Mouse (Mus musculus): ENCODE measurements around the gene Rps19bp1. TPM values are rescaled to one million over a fixed set of nuclear protein-coding genes. Genes with fewer than 3 reads are reported as not detected.

The Rps19bp1 gene
- polyA plus RNA-seq, 1 experiment from 2014 or later: 33.8 TPM

- Histone ChIP-seq H3K4me1 (replicated peaks) (peaks cover 19% of the 10 kb centered on the region), H3K9me3 (replicated peaks) (no peaks in the 10 kb centered on the region), H3K4me2 (peak overlapping the region; percentile 81), H3K4me3 (no peak overlapping the region), H3K27me3 (no peaks in the 10 kb centered on the region), H3K9ac (0 out of 2 replicates have a peak overlapping the region, but pooled peaks have one; percentile 50), H3K27ac (peak overlapping the region; percentile 69), H3K36me3 (peaks cover 24% of the 10 kb centered on the region)
- WGBS: 59% methylated on average over 4 of the region's 4 CpGs
- ATAC-seq (replicated peaks; ENCODE audit: insufficient number of reproducible peaks, insufficient read depth, low FRiP score, low read depth): no peak
Measured at GRCm38 (mm10) chr15:80233053-80233452, 31.1 kb downstream of the Rps19bp1 start.

DNA sequence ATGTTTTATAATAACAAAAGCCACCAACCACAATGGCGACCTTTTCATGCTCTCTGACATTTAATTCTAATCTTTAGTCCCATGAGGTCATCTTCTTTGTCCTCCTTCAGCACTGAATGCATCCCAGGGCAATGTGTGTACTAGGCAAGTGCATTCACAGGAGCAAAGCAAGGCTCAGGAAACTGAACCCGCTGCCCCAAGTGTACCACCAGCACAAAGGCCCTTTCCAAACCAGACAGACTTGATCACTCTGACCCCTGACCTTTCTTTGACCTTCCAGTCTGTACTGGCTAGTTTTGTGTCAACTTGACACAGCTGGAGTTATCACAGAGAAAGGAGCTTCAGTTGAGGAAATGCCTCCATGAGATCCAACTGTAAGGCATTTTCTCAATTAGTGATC is 31.8 kb downstream of the Rps19bp1 start:
- Histone ChIP-seq H3K4me1 (replicated peaks) (peaks cover 19% of the 10 kb centered on the region), H3K9me3 (replicated peaks) (no peaks in the 10 kb centered on the region), H3K27me3 (no peaks in the 10 kb centered on the region), H3K4me2 (no peak overlapping the region), H3K4me3 (no peak overlapping the region), H3K9ac (no peak overlapping the region), H3K27ac (no peak overlapping the region), H3K36me3 (peaks cover 18% of the 10 kb centered on the region)
- 75% methylated on average over 2 of the region's 2 CpGs for WGBS
- ATAC-seq (replicated peaks; ENCODE audit: insufficient number of reproducible peaks, insufficient read depth, low FRiP score, low read depth): no peak

- no peak overlapping the region for H3K4me2 ChIP-seq
- no peaks in the 10 kb centered on the region for H3K27me3 ChIP-seq
- no peaks in the 10 kb centered on the region for H3K36me3 ChIP-seq
- no peak overlapping the region for H3K27ac ChIP-seq
- H3K9me3 ChIP-seq (replicated peaks): no peaks in the 10 kb centered on the region
- ATAC-seq (replicated peaks; ENCODE audit: insufficient number of reproducible peaks, insufficient read depth, low FRiP score, low read depth): no peak
- no peak overlapping the region for H3K4me3 ChIP-seq
- WGBS: 74% methylated on average over 17 of the region's 17 CpGs
- no peak overlapping the region for H3K9ac ChIP-seq
- peaks cover 9% of the 10 kb centered on the region for H3K4me1 ChIP-seq (replicated peaks)
Measured at GRCm38 (mm10) chr15:80228071-80228800, 35.9 kb downstream of the Rps19bp1 start.

DNA sequence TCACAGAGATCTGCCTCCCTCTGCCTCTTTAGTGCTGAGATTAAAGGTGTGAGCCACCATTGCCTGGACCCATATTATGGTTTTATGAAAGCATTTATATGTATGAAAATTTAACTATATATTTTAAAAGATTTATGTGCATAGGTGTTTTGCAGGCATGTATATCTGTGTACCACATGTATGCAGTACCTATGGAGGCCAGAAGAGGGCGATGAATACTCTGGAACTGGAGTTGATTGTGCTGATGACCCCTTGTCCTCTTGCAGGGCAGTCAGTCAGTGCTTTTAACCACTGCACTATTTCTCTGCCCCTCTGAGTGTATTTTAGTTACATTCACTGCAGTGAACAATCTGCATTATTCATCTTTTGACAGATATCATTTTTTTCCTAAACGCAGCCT is 38.3 kb downstream of the Rps19bp1 start:
- no peak for ATAC-seq (replicated peaks; ENCODE audit: insufficient number of reproducible peaks, insufficient read depth, low FRiP score, low read depth)
- no peak overlapping the region for H3K4me2 ChIP-seq
- H3K27me3 ChIP-seq: no peaks in the 10 kb centered on the region
- H3K9me3 ChIP-seq (replicated peaks): no peaks in the 10 kb centered on the region
- H3K4me3 ChIP-seq: no peak overlapping the region
- H3K4me1 ChIP-seq (replicated peaks): peaks cover 10% of the 10 kb centered on the region; the same call in 1 of the 2 replicates
- 44% methylated on average over 2 of the region's 2 CpGs for WGBS
- H3K9ac ChIP-seq: no peak overlapping the region
- H3K27ac ChIP-seq: no peak overlapping the region
- no peaks in the 10 kb centered on the region for H3K36me3 ChIP-seq

GRCm38 (mm10) chr15:80225208-80225607 is 38.9 kb downstream of the Rps19bp1 start:
- H3K9me3 ChIP-seq (replicated peaks): no peaks in the 10 kb centered on the region
- ATAC-seq (replicated peaks; ENCODE audit: insufficient number of reproducible peaks, insufficient read depth, low FRiP score, low read depth): peak; percentile 55; the same call in 1 of the 2 replicates
- H3K4me2 ChIP-seq: no peak overlapping the region
- WGBS: 24% methylated on average over 9 of the region's 9 CpGs
- no peaks in the 10 kb centered on the region for H3K27me3 ChIP-seq
- H3K36me3 ChIP-seq: no peaks in the 10 kb centered on the region
- no peak overlapping the region for H3K27ac ChIP-seq
- H3K9ac ChIP-seq: no peak overlapping the region
- H3K4me1 ChIP-seq (replicated peaks): peaks cover 10% of the 10 kb centered on the region; the same call in 1 of the 2 replicates
- no peak overlapping the region for H3K4me3 ChIP-seq

GRCm38 (mm10) chr15:80223751-80224150 is 40.4 kb downstream of the Rps19bp1 start:
- Histone ChIP-seq H3K4me1 (replicated peaks) (peaks cover 18% of the 10 kb centered on the region), H3K36me3 (no peaks in the 10 kb centered on the region), H3K4me2 (no peak overlapping the region), H3K9ac (no peak overlapping the region), H3K4me3 (no peak overlapping the region), H3K9me3 (replicated peaks) (no peaks in the 10 kb centered on the region), H3K27me3 (no peaks in the 10 kb centered on the region), H3K27ac (0 out of 2 replicates have a peak overlapping the region, but pooled peaks have one; percentile 29)
- WGBS: 57% methylated on average over 7 of the region's 7 CpGs
- no peak for ATAC-seq (replicated peaks; ENCODE audit: insufficient number of reproducible peaks, insufficient read depth, low FRiP score, low read depth)

GRCm38 (mm10) chr15:80221031-80221430 is 43.1 kb downstream of the Rps19bp1 start:
- Histone ChIP-seq H3K4me3 (no peak overlapping the region), H3K27ac (no peak overlapping the region), H3K4me1 (replicated peaks) (peaks cover 20% of the 10 kb centered on the region), H3K36me3 (no peaks in the 10 kb centered on the region), H3K9ac (no peak overlapping the region), H3K27me3 (no peaks in the 10 kb centered on the region), H3K9me3 (replicated peaks) (no peaks in the 10 kb centered on the region), H3K4me2 (no peak overlapping the region)
- no peak for ATAC-seq (replicated peaks; ENCODE audit: insufficient number of reproducible peaks, insufficient read depth, low FRiP score, low read depth)
- WGBS: 66% methylated on average over 8 of the region's 8 CpGs

DNA sequence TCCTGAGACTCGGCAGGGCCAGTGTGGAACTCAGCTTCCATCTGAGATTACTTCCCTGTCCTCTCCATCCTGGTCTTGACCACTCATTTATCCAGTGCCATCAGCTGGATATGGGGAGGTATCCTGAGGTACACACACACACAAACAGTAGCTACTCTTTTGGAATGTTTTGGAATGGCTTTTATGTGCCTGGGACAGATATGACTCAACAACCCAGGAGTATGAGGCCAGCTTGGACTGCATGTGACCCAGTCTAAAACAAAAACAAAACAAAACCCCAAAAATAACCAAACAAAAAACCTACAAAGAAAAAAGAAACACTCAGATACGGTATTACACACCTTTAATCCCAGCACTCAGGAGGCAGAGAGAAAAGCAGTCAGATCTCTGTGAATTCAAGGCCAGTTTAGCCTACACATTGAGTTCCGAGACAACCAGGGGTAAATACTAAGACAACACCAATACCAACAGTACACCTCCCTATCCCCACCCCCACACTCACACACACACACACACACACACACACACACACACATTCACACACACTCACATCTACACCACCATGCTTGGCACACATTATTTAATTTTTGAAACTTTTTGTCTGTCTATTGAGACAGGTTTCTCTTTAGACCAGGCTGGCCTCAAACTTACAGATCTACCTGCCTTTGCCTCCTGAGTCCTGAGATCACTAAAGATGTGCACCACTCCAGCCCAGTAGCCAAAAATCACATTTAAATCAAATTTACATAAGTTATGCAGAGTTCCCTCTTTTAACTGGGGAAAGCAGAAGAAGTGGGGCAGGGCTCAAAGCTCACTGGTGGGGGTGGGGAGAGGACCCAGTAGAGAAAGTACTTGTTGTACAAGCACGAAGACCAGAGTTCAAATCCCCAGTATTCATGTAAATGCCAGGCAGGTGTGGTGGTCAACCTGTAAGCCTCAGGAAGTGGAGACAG is 44.1 kb downstream of the Rps19bp1 start:
- peak overlapping the region; percentile 44 for H3K4me2 ChIP-seq
- no peak overlapping the region for H3K9ac ChIP-seq
- no peaks in the 10 kb centered on the region for H3K36me3 ChIP-seq
- WGBS: 53% methylated on average over 4 of the region's 4 CpGs
- peaks cover 20% of the 10 kb centered on the region for H3K4me1 ChIP-seq (replicated peaks)
- H3K27ac ChIP-seq: no peak overlapping the region
- no peaks in the 10 kb centered on the region for H3K27me3 ChIP-seq
- H3K4me3 ChIP-seq: no peak overlapping the region
- no peaks in the 10 kb centered on the region for H3K9me3 ChIP-seq (replicated peaks)
- ATAC-seq (replicated peaks; ENCODE audit: insufficient number of reproducible peaks, insufficient read depth, low FRiP score, low read depth): no peak

DNA sequence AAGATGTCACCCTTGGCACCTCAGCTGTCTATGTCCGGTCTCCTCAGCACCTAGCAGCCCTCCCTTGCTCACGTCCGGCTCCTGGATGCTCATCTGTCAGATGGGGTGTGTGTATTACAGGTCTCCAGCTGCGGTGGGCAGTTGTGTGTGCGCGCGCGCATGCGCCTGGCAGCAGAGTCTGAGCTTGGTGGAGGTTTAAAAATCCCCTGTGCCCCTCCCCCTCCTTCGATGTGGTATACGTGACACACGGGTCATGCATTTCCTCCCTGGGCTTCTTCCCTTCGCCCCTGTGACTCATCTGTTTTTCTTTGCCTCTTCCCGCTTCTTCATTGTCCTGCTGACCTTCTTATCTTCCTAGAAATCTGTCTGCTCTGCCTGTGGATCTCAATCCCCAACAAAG is 44.9 kb downstream of the Rps19bp1 start:
- peak; percentile 53; the same call in 1 of the 2 replicates for ATAC-seq (replicated peaks; ENCODE audit: insufficient number of reproducible peaks, insufficient read depth, low FRiP score, low read depth)
- no peaks in the 10 kb centered on the region for H3K9me3 ChIP-seq (replicated peaks)
- no peaks in the 10 kb centered on the region for H3K36me3 ChIP-seq
- H3K27ac ChIP-seq: no peak overlapping the region
- no peaks in the 10 kb centered on the region for H3K27me3 ChIP-seq
- no peak overlapping the region for H3K9ac ChIP-seq
- 25% methylated on average over 14 of the region's 14 CpGs for WGBS
- H3K4me3 ChIP-seq: no peak overlapping the region
- peak overlapping the region; percentile 44 for H3K4me2 ChIP-seq
- peaks cover 20% of the 10 kb centered on the region for H3K4me1 ChIP-seq (replicated peaks)

DNA sequence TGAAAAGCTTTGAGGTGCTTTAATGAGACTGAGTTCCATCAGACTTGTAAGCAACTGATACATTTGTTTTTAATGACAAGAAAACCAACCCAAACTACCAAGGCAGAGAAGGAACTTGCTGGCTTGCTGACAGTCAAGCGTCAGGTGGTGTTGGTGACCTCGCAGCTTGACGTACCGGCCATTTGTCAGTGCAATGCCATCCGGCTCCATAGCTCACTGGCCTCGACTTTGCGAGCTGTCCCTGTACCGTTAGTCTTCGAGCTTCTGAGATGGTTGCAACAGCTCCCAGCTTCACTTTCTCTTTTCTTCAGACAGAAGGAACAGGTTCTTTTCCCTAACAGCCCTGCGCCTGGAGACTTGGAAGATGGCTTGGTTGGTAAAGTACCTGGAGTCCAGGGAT is 46.6 kb downstream of the Rps19bp1 start:
- no peak for ATAC-seq (replicated peaks; ENCODE audit: insufficient number of reproducible peaks, insufficient read depth, low FRiP score, low read depth)
- no peak overlapping the region for H3K4me3 ChIP-seq
- no peak overlapping the region for H3K27ac ChIP-seq
- no peak overlapping the region for H3K4me2 ChIP-seq
- no peaks in the 10 kb centered on the region for H3K36me3 ChIP-seq
- WGBS: 81% methylated on average over 10 of the region's 10 CpGs
- H3K9ac ChIP-seq: no peak overlapping the region
- H3K27me3 ChIP-seq: no peaks in the 10 kb centered on the region
- H3K9me3 ChIP-seq (replicated peaks): no peaks in the 10 kb centered on the region
- H3K4me1 ChIP-seq (replicated peaks): peaks cover 11% of the 10 kb centered on the region

GRCm38 (mm10) chr15:80216480-80216820 is 47.7 kb downstream of the Rps19bp1 start:
- H3K4me2 ChIP-seq: no peak overlapping the region
- H3K27ac ChIP-seq: no peak overlapping the region
- H3K9ac ChIP-seq: no peak overlapping the region
- H3K36me3 ChIP-seq: no peaks in the 10 kb centered on the region
- H3K4me3 ChIP-seq: no peak overlapping the region
- no peaks in the 10 kb centered on the region for H3K9me3 ChIP-seq (replicated peaks)
- 59% methylated on average over 9 of the region's 9 CpGs for WGBS
- H3K4me1 ChIP-seq (replicated peaks): peaks cover 11% of the 10 kb centered on the region
- no peaks in the 10 kb centered on the region for H3K27me3 ChIP-seq
- no peak for ATAC-seq (replicated peaks; ENCODE audit: insufficient number of reproducible peaks, insufficient read depth, low FRiP score, low read depth)
